Mouse (Mus musculus): ENCODE measurements at regions not wholly inside any gene's neighbourhood (a gene's known extent, or its start where the extent isn't known, plus 50 kb on each side); places are given as distances from the start of the nearest gene placed in this dataset.

DNA sequence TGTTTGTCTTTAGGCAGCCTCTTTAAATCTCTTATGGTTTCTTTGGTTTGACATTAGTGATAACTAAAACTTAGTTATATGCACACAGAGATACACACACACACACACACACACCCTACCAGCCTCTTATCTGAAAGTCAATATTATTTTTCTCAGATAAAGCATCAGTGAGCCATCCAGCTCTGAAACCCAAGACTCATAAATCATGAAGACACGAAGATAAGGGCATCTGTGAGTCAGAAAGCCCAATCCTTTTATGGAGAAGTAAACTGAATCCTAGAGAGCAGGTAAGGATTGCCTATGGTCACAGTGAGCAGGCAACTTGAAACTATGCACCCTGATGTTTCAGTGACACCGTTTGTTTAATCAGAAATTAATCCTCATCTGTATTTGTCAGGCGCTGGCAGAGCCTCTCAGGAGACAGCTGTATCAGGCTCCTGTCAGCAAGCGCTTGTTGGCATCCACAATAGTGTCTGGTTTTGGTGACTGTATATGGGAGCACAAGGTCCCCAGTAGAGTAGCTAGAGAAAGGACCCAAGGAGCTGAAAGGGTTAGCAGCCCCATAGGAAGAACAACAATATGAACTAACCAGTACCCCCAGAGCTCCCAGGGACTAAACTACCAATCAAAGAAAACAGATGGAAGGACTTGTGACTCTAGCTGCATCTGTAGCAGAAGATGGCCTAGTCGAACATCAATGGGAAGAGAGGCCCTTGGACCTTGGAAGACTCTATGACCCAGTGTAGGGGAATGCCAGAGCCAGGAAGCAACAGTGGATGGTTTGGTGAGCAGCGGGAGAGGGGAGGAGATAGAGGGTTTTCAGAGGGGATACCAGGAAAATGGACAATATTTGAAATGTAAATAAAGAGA, 207.3 kb upstream of the Ank start:
- no peak for DNase-seq (ENCODE audit: low spot score in 2 of 2)

GRCm38 (mm10) chr15:27259854-27260191, 206.7 kb upstream of the Ank start:
- no peak for DNase-seq (ENCODE audit: low spot score in 2 of 2)

DNA sequence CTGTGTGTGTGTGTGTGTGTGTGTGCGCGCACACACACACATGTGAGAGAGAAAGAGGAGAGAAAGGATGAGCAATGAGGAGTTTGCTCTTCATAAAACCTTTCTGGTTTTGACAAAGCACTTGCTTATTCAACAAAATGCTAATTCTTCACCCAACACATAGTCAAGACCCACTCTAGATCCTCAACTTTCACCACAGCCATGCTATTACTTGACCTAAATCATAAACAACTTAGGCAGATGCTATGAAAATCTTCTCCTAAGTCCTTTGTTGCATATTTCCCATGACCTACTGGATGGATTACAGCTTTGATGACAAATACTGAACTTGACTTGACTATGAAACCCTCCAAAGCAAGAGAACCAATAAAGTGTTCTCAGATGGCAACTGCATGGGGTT, 196.3 kb upstream of the Ank start:
- DNase-seq (ENCODE audit: low spot score in 2 of 2), result no peak

- no peak for DNase-seq (ENCODE audit: low spot score in 2 of 2)
These were observed 184.2 kb upstream of the Ank start for GRCm38 (mm10) chr15:27282279-27282678.

DNA sequence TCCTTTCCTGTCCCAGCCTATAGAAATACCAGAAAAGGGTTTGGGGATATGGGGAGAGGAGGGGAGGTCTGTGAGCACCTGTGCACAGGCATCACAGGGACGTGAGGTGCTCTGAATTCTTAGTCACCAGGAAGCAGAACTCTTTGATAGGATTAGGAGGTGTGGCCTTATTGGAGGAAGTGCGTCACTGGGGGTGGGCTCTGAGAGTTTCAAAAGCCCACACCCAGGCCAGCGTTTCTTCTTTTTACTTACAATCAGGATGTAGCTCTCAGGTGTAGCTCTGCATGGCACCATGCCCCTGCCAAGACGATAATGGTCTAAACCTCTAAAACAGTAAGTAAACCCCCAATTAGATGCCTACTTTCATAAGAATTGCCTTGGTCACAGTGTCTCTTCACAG, 162.6 kb upstream of the Ank start:
- DNase-seq (ENCODE audit: low spot score in 2 of 2), result no peak

GRCm38 (mm10) chr15:27304256-27304655, 162.2 kb upstream of the Ank start:
- no peak for DNase-seq (ENCODE audit: low spot score in 2 of 2)

- no peak for DNase-seq (ENCODE audit: low spot score in 2 of 2)
These were observed 161.4 kb upstream of the Ank start for GRCm38 (mm10) chr15:27305035-27305434.

DNA sequence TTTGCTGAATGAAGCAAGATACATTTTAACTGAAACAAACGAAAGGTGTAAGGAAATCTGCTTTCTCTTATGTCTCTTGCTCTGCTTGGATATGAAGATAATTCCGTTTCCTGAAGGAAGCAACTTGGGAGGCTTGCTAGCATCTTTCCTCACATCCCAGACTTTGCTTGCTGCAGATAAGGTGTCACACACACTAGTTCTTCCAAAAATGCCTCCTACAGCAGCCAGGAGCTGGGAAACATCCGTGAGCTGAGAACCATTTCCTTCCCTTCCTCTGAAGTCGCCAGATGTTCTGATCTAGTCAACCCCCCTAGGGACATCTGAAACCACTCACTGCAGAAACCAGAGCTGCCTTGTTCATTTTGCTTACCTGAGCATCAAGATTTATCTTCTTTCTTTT, 157.8 kb upstream of the Ank start:
- DNase-seq (ENCODE audit: low spot score in 2 of 2), result no peak

GRCm38 (mm10) chr15:27315964-27316745, 150.3 kb upstream of the Ank start:
- DNase-seq (ENCODE audit: low spot score in 2 of 2), result no peak

DNA sequence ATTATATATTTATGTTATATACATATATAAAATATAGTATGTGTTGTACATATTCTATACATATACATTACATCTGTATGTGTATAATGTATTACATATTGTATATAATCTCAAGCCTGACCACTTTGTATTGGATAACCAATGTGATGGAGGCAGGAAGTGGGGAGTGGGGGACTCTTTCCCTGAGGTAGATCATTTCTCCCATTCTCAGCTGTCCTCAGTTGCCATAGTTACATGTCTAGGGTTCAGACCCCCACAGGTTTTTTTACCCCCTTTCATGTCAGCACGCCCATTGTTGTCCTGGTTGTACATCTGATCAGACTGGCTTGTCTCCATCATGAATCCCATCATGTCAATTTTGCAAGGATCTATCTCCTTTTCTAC, 149.7 kb upstream of the Ank start:
- no peak for DNase-seq (ENCODE audit: low spot score in 2 of 2)

DNA sequence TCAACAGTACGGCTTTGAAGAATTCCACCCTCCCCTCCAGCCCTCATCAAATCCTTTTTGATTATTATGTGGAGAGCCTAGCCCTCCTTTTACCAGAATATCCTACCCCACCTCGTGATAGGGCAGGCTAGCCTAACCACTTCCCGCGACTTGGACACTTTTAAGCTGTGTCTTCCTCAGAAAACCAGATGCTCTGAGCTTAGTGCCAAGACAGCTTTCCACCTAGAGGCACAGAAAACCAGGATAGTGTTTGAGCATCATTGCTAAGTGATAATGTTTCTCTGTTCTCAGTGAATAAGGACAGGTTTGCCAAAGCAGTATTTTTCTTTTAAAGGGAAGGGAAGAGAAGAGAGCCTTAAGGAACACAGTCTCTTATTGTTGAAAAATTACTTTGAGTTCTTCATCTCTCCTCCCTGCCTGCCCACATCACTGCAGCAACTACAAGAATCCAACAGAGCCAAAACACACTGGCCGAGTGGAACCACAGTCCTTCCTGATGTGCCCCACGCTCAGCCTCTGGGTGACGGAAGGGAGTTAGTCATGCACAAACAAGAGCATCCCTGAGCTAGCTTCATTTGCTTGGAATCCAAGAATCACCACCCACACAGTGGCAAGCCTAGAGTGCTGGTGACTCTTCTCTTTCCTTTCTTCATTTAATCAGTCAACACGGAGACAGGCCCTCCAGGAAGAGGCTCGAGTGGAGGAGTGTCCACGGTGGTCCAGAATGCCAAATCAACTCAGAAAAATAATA, 144.4 kb upstream of the Ank start:
- DNase-seq (ENCODE audit: low spot score in 2 of 2), result no peak

DNA sequence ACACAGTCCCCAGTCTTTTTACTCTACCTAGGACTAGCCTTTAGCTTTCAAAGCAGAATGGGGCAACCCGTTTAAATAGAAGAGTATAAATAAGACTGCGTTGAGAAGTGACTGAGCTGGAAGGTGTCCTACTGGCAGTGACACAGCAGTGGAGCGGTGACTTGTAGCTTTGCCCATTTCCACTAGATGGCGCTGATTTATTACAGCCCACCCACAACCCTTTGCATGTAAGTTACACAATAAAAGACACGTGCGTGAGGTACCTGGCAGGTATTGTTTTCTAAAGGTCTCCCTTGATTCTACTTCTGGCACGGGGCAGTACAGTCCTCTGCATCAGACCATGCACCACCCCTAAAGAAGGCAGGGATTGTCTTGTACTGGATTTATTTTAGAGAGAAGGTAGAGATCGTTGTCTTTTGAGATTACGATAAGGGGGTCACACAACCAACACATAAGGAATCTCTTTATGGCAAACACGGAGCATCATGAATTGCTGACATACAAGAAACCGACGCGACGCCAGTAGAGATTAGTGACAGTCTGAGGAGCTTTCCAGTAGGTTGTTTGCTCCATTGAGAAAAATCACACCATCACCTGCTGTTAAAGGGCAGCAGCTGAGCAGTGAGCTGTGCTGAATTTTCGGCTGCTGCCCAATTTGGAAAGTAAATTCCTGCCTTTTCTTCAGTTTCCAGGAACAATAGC, 140.5 kb upstream of the Ank start:
- peak; percentile 70 to 82 for DNase-seq (ENCODE audit: low spot score in 2 of 2)

DNA sequence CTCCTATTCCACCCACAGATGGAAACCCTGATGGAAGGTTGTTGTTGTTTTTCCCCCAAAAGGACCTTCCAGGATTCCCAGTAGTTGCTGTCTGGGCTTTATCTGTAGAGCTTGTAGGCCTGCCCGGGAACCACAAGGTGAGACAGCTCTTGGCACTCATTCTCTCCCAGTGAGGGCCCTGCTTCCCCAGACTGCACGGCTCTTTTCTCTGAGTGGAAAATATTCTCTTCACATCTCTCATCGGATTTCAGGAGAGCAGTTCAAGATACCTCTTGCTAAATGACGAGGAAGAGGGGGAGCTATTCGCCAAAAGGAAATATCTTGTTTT, 140.0 kb upstream of the Ank start:
- DNase-seq (ENCODE audit: low spot score in 2 of 2), result peak in 1 of 2 experiments; percentile 34

GRCm38 (mm10) chr15:27327744-27328143, 138.7 kb upstream of the Ank start:
- DNase-seq (ENCODE audit: low spot score in 2 of 2), result no peak

GRCm38 (mm10) chr15:27328441-27328840, 138.0 kb upstream of the Ank start:
- DNase-seq (ENCODE audit: low spot score in 2 of 2), result peak in 1 of 2 experiments; percentile 30

- no peak for DNase-seq (ENCODE audit: low spot score in 2 of 2)
These were observed 126.4 kb upstream of the Ank start for GRCm38 (mm10) chr15:27340070-27340469.

DNA sequence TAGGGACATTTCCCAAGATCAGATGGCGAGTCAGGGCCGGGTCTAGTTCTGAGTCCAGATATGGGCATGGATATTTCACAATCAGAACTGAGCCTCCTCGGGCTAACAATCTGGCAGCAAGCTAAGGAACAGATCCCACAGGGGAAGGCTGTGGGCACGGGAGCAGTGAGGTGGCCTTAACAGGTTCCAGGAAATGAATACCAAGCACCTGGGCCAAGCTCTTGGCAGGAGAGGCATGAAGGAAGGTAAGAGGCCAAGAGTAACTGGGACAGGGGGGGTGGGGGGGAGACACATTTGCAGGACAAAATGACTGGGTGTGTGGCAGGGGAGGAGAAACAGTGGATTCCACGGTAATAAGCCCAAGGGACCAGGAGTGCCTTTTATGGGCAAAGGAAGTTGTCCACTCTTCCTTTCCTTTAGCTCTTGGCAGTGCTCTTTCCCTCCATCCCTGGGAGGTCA, 124.9 kb upstream of the Ank start:
- DNase-seq (ENCODE audit: low spot score in 2 of 2), result no peak

DNA sequence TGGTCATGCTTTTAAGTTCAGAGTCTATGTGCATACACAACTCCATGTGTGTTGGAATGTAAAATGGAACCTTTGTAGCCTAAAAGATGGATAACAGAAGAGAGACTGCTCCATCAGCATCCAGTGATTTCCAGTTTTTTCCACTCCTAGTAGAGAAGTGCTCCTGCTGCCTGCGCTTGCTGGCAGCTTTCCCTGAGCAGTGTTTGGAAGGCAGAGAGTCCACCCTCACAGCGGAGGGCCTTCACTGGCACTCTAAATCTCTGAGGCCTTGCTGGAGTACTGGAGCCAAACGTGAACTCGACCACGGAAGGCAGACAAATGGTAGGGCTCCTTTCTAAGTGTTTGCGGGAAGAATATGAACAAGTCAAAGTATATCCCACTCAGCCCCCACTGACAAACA, 108.0 kb upstream of the Ank start:
- DNase-seq (ENCODE audit: low spot score in 2 of 2), result peak; percentile 23 to 46

DNA sequence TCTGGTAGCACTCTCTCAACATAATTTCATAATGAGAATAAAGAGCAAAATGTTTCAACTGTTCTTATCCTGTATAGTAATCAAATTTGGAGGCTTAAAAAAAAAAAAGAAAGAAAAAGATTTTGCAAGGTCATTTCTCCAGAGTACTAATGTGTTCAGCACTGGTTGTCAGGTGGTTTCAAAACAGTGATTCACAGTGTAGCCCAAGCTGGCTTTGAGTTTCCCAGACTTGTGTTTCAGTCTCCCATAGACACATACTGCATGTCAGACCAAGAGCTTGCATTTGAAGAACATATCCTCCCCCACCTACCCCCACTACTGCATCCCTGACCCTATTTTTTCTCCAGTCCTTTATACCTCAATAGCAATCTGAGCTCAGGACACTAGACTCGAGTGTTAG, 107.2 kb upstream of the Ank start:
- DNase-seq (ENCODE audit: low spot score in 2 of 2), result no peak

GRCm38 (mm10) chr15:27374517-27374916, 92.0 kb upstream of the Ank start:
- DNase-seq (ENCODE audit: low spot score in 2 of 2), result no peak

- DNase-seq (ENCODE audit: low spot score in 2 of 2), result no peak
These were observed 87.8 kb upstream of the Ank start for GRCm38 (mm10) chr15:27378601-27379094.
